Mouse (Mus musculus) ES-Bruce4 (cell line): ENCODE results near the gene Kmt2a. TPM values are rescaled to one million over a fixed set of nuclear protein-coding genes. Genes with fewer than 3 reads are reported as not detected.

ENCODE experiments used
- H3K27ac ChIP-seq: 2 replicates; pipeline ENCODE4 v1.5.1; 2012; ENCODE audit warnings: low read length, inconsistent platforms; ENCODE audit not compliant: insufficient read depth
- H3K27me3 ChIP-seq: 2 replicates; pipeline ENCODE4 v1.6.1; 2012; ENCODE audit warnings: mild to moderate bottlenecking, low read length, inconsistent platforms; ENCODE audit not compliant: control insufficient read depth, poor library complexity, insufficient read depth, severe bottlenecking
- H3K36me3 ChIP-seq: 2 replicates; pipeline ENCODE4 v1.6.1; 2012; ENCODE audit warnings: inconsistent platforms, mild to moderate bottlenecking, low read length, moderate library complexity; ENCODE audit not compliant: control insufficient read depth, poor library complexity, insufficient read depth, severe bottlenecking
- H3K4me1 ChIP-seq: one replicate; pipeline ENCODE4 v1.8.1; 2011; ENCODE audit warnings: low read length; ENCODE audit not compliant: control insufficient read depth, insufficient read depth
- H3K4me3 ChIP-seq: 2 replicates; pipeline ENCODE4 v1.5.1; 2011; ENCODE audit warnings: low read depth, mild to moderate bottlenecking, low read length
- H3K9ac ChIP-seq: 2 replicates; pipeline ENCODE4 v1.6.1; 2012; ENCODE audit warnings: low read depth, mild to moderate bottlenecking, inconsistent platforms; ENCODE audit not compliant: poor library complexity, severe bottlenecking
- H3K9me3 ChIP-seq: replicated peaks from 2 replicates; pipeline ENCODE4 v1.6.1; 2012; ENCODE audit warnings: mild to moderate bottlenecking, low read length, inconsistent platforms; ENCODE audit not compliant: control insufficient read depth, poor library complexity, insufficient read depth, severe bottlenecking
- CTCF ChIP-seq: IDR thresholded peaks from one replicate; pipeline ENCODE4 v1.8.1; 2011; ENCODE audit warnings: low read depth, low read length
- EP300 ChIP-seq: IDR thresholded peaks from 2 replicates; pipeline ENCODE4 v1.6.1; 2011; ENCODE audit warnings: low read depth, low read length; ENCODE audit not compliant: insufficient read depth
- POLR2A ChIP-seq: IDR thresholded peaks from one replicate; pipeline ENCODE4 v1.8.1; 2011; ENCODE audit warnings: low read length; ENCODE audit not compliant: insufficient read depth
- polyA plus RNA-seq: library from polyadenylated mRNA; stranded (reverse); fragments of >200 nt; gene quantifications from 2 replicates; pipeline ENCODE4 v1.2.4, GENCODE M21; 2011; ENCODE audit warnings: low read depth; ENCODE audit not compliant: missing spikeins, insufficient read depth, insufficient read length

Gene Kmt2a
- polyA plus RNA-seq, 1 experiment: 71.4 TPM

GRCm38 (mm10) chr9:44807141-44807540 lies 74.0 kb downstream of the Kmt2a start:
- no peaks in the 10 kb centered on the region for H3K4me1 ChIP-seq
- TF ChIP-seq CTCF (no peak), EP300 (no peak), POLR2A (no peak)
- no peaks in the 10 kb centered on the region for H3K9me3 ChIP-seq
- H3K4me3 ChIP-seq: no peak overlapping the region
- no peaks in the 10 kb centered on the region for H3K27me3 ChIP-seq
- peaks cover 44% of the 10 kb centered on the region for H3K36me3 ChIP-seq
- no peak overlapping the region for H3K27ac ChIP-seq
- no peak overlapping the region for H3K9ac ChIP-seq

GRCm38 (mm10) chr9:44805536-44805935 lies 75.6 kb downstream of the Kmt2a start:
- Histone ChIP-seq H3K9ac (no peak overlapping the region), H3K9me3 (no peaks in the 10 kb centered on the region), H3K36me3 (peaks cover 33% of the 10 kb centered on the region), H3K4me1 (no peaks in the 10 kb centered on the region), H3K27me3 (no peaks in the 10 kb centered on the region), H3K27ac (no peak overlapping the region), H3K4me3 (no peak overlapping the region)
- no peak for TF ChIP-seq CTCF
- TF ChIP-seq POLR2A: no peak
- TF ChIP-seq EP300: no peak

GRCm38 (mm10) chr9:44804678-44805077 lies 76.4 kb downstream of the Kmt2a start:
- H3K4me1 ChIP-seq: no peaks in the 10 kb centered on the region
- no peak overlapping the region for H3K4me3 ChIP-seq
- no peak overlapping the region for H3K9ac ChIP-seq
- H3K9me3 ChIP-seq: no peaks in the 10 kb centered on the region
- H3K27ac ChIP-seq: no peak overlapping the region
- TF ChIP-seq POLR2A (no peak), CTCF (no peak), EP300 (no peak)
- no peaks in the 10 kb centered on the region for H3K27me3 ChIP-seq
- H3K36me3 ChIP-seq: peaks cover 28% of the 10 kb centered on the region

- H3K9me3 ChIP-seq: no peaks in the 10 kb centered on the region
- H3K27ac ChIP-seq: no peak within 1 kb of the TSS
- no peak for TF ChIP-seq CTCF
- no peak for TF ChIP-seq EP300
- TF ChIP-seq POLR2A: no peak
- H3K4me1 ChIP-seq: no peaks in the 10 kb centered on the region
- no peaks in the 10 kb centered on the region for H3K27me3 ChIP-seq
- H3K4me3 ChIP-seq: no peak within 1 kb of the TSS
- peaks cover 11% of the 10 kb centered on the region for H3K36me3 ChIP-seq
- no peak within 1 kb of the TSS for H3K9ac ChIP-seq
Measured at GRCm38 (mm10) chr9:44802808-44803450, 78.2 kb downstream of the Kmt2a start, which contains the start of gene Ttc36. TSS of gene Ttc36 (minus strand) at chr9:44803072.

GRCm38 (mm10) chr9:44801669-44802068 lies 79.4 kb downstream of the Kmt2a start:
- TF ChIP-seq POLR2A (no peak), CTCF (no peak), EP300 (no peak)
- H3K9ac ChIP-seq: no peak overlapping the region
- no peaks in the 10 kb centered on the region for H3K27me3 ChIP-seq
- no peaks in the 10 kb centered on the region for H3K4me1 ChIP-seq
- H3K9me3 ChIP-seq: no peaks in the 10 kb centered on the region
- H3K27ac ChIP-seq: no peak overlapping the region
- H3K4me3 ChIP-seq: no peak overlapping the region
- peaks cover 2% of the 10 kb centered on the region; the same call in 1 of the 2 replicates for H3K36me3 ChIP-seq

GRCm38 (mm10) chr9:44799958-44800324 lies 81.2 kb downstream of the Kmt2a start:
- TF ChIP-seq POLR2A: no peak
- TF ChIP-seq EP300: no peak
- no peak for TF ChIP-seq CTCF
- H3K4me1 ChIP-seq: no peaks in the 10 kb centered on the region
- H3K9ac ChIP-seq: peak overlapping the region; percentile 53
- peak overlapping the region; percentile 59 for H3K4me3 ChIP-seq
- H3K9me3 ChIP-seq: no peaks in the 10 kb centered on the region
- H3K36me3 ChIP-seq: no peaks in the 10 kb centered on the region
- no peak overlapping the region for H3K27ac ChIP-seq
- no peaks in the 10 kb centered on the region for H3K27me3 ChIP-seq
